26 mouse cellular contexts compared by ENCODE assay signal in the genomic region with DNA sequence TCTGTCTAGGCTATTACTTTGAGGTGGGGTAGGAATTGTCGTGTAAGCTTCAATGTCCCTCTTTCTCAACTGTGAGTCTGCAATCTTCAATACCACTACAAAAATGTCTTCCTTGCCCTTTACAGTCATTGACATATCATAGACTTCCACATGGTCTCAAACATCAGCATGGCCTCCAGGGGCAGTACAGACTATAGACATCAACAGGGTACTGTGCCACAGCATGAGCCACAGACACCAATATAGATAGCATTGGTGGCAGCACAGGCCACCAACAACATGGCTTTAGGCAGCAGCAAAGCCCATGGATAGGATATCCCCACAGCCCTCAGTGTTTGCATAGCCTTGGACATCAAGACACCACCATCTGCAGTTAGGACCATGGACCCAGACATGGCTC. TPM values are rescaled to one million over a fixed set of nuclear protein-coding genes. Genes with fewer than 3 reads are reported as not detected.
DNase-seq lines count a peak whose midpoint lies in the region; ATAC-seq and TF ChIP-seq lines count a peak whose summit lies in the region.
"Had no signal": no experiment of that assay in that cellular context is flagged by ENCODE, and none has a peak within 500 bp of the region (broad histone marks: within the 10 kb centered on the region; RNA-seq: fewer than 3 reads in every experiment).

No protein-coding gene starts in this region.

- H3K9me3 ChIP-seq in intestine, postnatal 0 days (ENCODE audit: control insufficient read depth), result no peaks in the 10 kb centered on the region
- no peaks in the 10 kb centered on the region for H3K9me3 ChIP-seq in intestine, embryonic 15.5 days
- no peaks in the 10 kb centered on the region for H3K9me3 ChIP-seq in liver, embryonic 13.5 days (replicated peaks)
- H3K9me3 ChIP-seq in liver, embryonic 12.5 days (replicated peaks), result no peaks in the 10 kb centered on the region
- H3K9me3 ChIP-seq: forebrain, embryonic 12.5 days; G1E; heart, embryonic 15.5 days; hindbrain, embryonic 13.5 days had no signal

- DNase-seq in liver, embryonic 13.5 days, result no peak
- DNase-seq in ovary, postnatal 36 days (ENCODE audit: low spot score), result no peak
- DNase-seq: adrenal gland, postnatal 14 days; forebrain, postnatal 0 days; kidney, adult 11 months; lung, embryonic 14.5 days; midbrain, embryonic 14.5 days; right cerebral cortex, adult 18-20 months; spleen, adult 18-20 months; thymus, adult 2 months; thymus, postnatal 36 days had no signal

- 81% methylated on average over 1 of the region's 1 CpGs for WGBS in intestine, postnatal 0 days
- WGBS in intestine, embryonic 15.5 days, result 88% methylated on average over 1 of the region's 1 CpGs
- 59% methylated on average over 1 of the region's 1 CpGs for WGBS in liver, embryonic 13.5 days (ENCODE audit: insufficient replicate concordance)
- WGBS in liver, embryonic 12.5 days (ENCODE audit: insufficient replicate concordance), result 62% methylated on average over 1 of the region's 1 CpGs

- no peaks in the 10 kb centered on the region for H3K27me3 ChIP-seq in intestine, postnatal 0 days (replicated peaks; ENCODE audit: control insufficient read depth, insufficient read depth, low read length)
- no peaks in the 10 kb centered on the region for H3K27me3 ChIP-seq in intestine, embryonic 15.5 days (replicated peaks)
- H3K27me3 ChIP-seq in liver, embryonic 13.5 days, result no peaks in the 10 kb centered on the region
- no peaks in the 10 kb centered on the region for H3K27me3 ChIP-seq in liver, embryonic 12.5 days (replicated peaks)
- H3K27me3 ChIP-seq: forebrain, embryonic 12.5 days; heart, embryonic 15.5 days; hindbrain, embryonic 13.5 days; Patski had no signal

- no peak for ATAC-seq in intestine, postnatal 0 days
- no peak for ATAC-seq in intestine, embryonic 15.5 days
- ATAC-seq in liver, embryonic 13.5 days (ENCODE audit: low read depth), result peak; percentile 43; the same call in 1 of the 2 replicates
- ATAC-seq in liver, embryonic 12.5 days, result no peak
- ATAC-seq in common myeloid progenitor, adult 5-6 weeks (replicated peaks; ENCODE audit: low read depth, poor library complexity, severe bottlenecking), result peak; percentile 71
- ATAC-seq in megakaryocyte-erythroid progenitor cell, adult 5-6 weeks (replicated peaks; ENCODE audit: low FRiP score, low TSS enrichment, poor library complexity, severe bottlenecking), result peak; percentile 87
- ATAC-seq: forebrain, postnatal 0 days; Patski had no signal

- H3K36me3 ChIP-seq in intestine, postnatal 0 days (ENCODE audit: control insufficient read depth, insufficient read depth), result no peaks in the 10 kb centered on the region
- H3K36me3 ChIP-seq in intestine, embryonic 15.5 days, result no peaks in the 10 kb centered on the region
- H3K36me3 ChIP-seq in liver, embryonic 13.5 days, result no peaks in the 10 kb centered on the region
- H3K36me3 ChIP-seq in liver, embryonic 12.5 days, result no peaks in the 10 kb centered on the region
- H3K36me3 ChIP-seq: forebrain, embryonic 12.5 days; G1E; heart, embryonic 15.5 days; hindbrain, embryonic 13.5 days had no signal

- TF ChIP-seq CTCF in intestine, postnatal 0 days (IDR thresholded peaks at IDR 0.05; ENCODE audit: low read depth), result peak; percentile 42

- no peak overlapping the region for H3K27ac ChIP-seq in intestine, postnatal 0 days (ENCODE audit: low read depth, low read length)
- no peak overlapping the region for H3K27ac ChIP-seq in intestine, embryonic 15.5 days
- H3K27ac ChIP-seq in liver, embryonic 13.5 days, result no peak overlapping the region
- no peak overlapping the region for H3K27ac ChIP-seq in liver, embryonic 12.5 days
- H3K27ac ChIP-seq: forebrain, embryonic 12.5 days; heart, embryonic 15.5 days; hindbrain, embryonic 13.5 days; kidney, postnatal 0 days; stomach, postnatal 0 days had no signal

- H3K4me1 ChIP-seq in intestine, postnatal 0 days (replicated peaks; ENCODE audit: control insufficient read depth, insufficient read depth, low read length), result no peaks in the 10 kb centered on the region
- H3K4me1 ChIP-seq in intestine, embryonic 15.5 days (replicated peaks), result no peaks in the 10 kb centered on the region
- H3K4me1 ChIP-seq in liver, embryonic 13.5 days (replicated peaks), result 0 out of 2 replicates have a peak, but pooled peaks cover 3% of the 10 kb centered on the region
- H3K4me1 ChIP-seq in liver, embryonic 12.5 days, result no peaks in the 10 kb centered on the region
- H3K4me1 ChIP-seq: forebrain, embryonic 12.5 days; heart, embryonic 15.5 days; hindbrain, embryonic 13.5 days had no signal

- no peak overlapping the region for H3K9ac ChIP-seq in intestine, postnatal 0 days (ENCODE audit: low read depth, low read length)
- H3K9ac ChIP-seq in intestine, embryonic 15.5 days, result no peak overlapping the region
- no peak overlapping the region for H3K9ac ChIP-seq in liver, embryonic 13.5 days
- no peak overlapping the region for H3K9ac ChIP-seq in liver, embryonic 12.5 days
- H3K9ac ChIP-seq: forebrain, embryonic 12.5 days; forebrain, postnatal 0 days; heart, embryonic 15.5 days; hindbrain, embryonic 13.5 days; lung, embryonic 14.5 days had no signal

- no peak overlapping the region for H3K4me3 ChIP-seq in intestine, postnatal 0 days (ENCODE audit: low read depth, low read length)
- H3K4me3 ChIP-seq in intestine, embryonic 15.5 days (replicated peaks), result no peak overlapping the region
- H3K4me3 ChIP-seq in liver, embryonic 13.5 days (replicated peaks), result no peak overlapping the region
- no peak overlapping the region for H3K4me3 ChIP-seq in liver, embryonic 12.5 days
- H3K4me3 ChIP-seq: forebrain, embryonic 12.5 days; heart, embryonic 15.5 days; hindbrain, embryonic 13.5 days had no signal

- no peak overlapping the region for H3K4me2 ChIP-seq in intestine, postnatal 0 days (replicated peaks; ENCODE audit: low read depth)
- H3K4me2 ChIP-seq in intestine, embryonic 15.5 days (replicated peaks), result no peak overlapping the region
- no peak overlapping the region for H3K4me2 ChIP-seq in liver, embryonic 13.5 days
- no peak overlapping the region for H3K4me2 ChIP-seq in liver, embryonic 12.5 days
- H3K4me2 ChIP-seq: forebrain, embryonic 12.5 days; heart, embryonic 15.5 days; hindbrain, embryonic 13.5 days; lung, embryonic 14.5 days had no signal

RNA-seq across cellular contexts. Expression of a gene that starts 12.2 kb away (rescaled TPM):
- polyA plus RNA-seq in intestine, postnatal 0 days (2015; fragmentation: Nextera tagmentation; extraction: Ambion mirVana), result 0.67 and 1.0 TPM in 2 replicates
- 1.2 and 1.8 TPM in 2 replicates for polyA plus RNA-seq in intestine, embryonic 15.5 days (2015; fragmentation: Nextera tagmentation; extraction: Ambion mirVana)
- 0.87 and 0.89 TPM in 2 replicates for polyA plus RNA-seq in liver, embryonic 13.5 days (2015; fragmentation: Nextera tagmentation; extraction: Ambion mirVana)
- 0.93 and 2.6 TPM in 2 replicates for polyA plus RNA-seq in liver, embryonic 12.5 days (2016; fragmentation: Nextera tagmentation; extraction: Ambion mirVana)
- total RNA-seq in common myeloid progenitor, adult 5-6 weeks (2017), result 2.7 and 10.2 TPM in 2 replicates
- 6.0 and 15.0 TPM in 2 replicates for total RNA-seq in megakaryocyte-erythroid progenitor cell, adult 5-6 weeks (2014; fragmentation: Nextera tagmentation)
- 9.9 and 32.2 TPM in 2 replicates for total RNA-seq in megakaryocyte-erythroid progenitor cell, adult 5-6 weeks (2017)
- polyA plus RNA-seq: G1E had no signal

RNA-seq across cellular contexts. Expression of a gene that starts 12.4 kb away (rescaled TPM):
- 0.97 and 1.0 TPM in 2 replicates for polyA plus RNA-seq in intestine, postnatal 0 days (2015; fragmentation: Nextera tagmentation; extraction: Ambion mirVana)
- polyA plus RNA-seq in intestine, embryonic 15.5 days (2015; fragmentation: Nextera tagmentation; extraction: Ambion mirVana), result 1.7 TPM in 2 replicates
- 1.2 and 1.5 TPM in 2 replicates for polyA plus RNA-seq in liver, embryonic 13.5 days (2015; fragmentation: Nextera tagmentation; extraction: Ambion mirVana)
- 1.7 and 1.8 TPM in 2 replicates for polyA plus RNA-seq in liver, embryonic 12.5 days (2016; fragmentation: Nextera tagmentation; extraction: Ambion mirVana)
- 1.2 and 7.0 TPM in 2 replicates for total RNA-seq in common myeloid progenitor, adult 5-6 weeks (2017)
- 4.6 and 4.9 TPM in 2 replicates for total RNA-seq in megakaryocyte-erythroid progenitor cell, adult 5-6 weeks (2014; fragmentation: Nextera tagmentation)
- total RNA-seq in megakaryocyte-erythroid progenitor cell, adult 5-6 weeks (2017), result 3.5 and 9.0 TPM in 2 replicates
- total RNA-seq: neutrophil, adult 5-6 weeks had no signal
- polyA plus RNA-seq: G1E had no signal

RNA-seq across cellular contexts. Expression of a gene that starts 36.1 kb away (rescaled TPM):
- 367 and 375 TPM in 2 replicates for polyA plus RNA-seq in intestine, postnatal 0 days (2015; fragmentation: Nextera tagmentation; extraction: Ambion mirVana)
- 203 and 231 TPM in 2 replicates for polyA plus RNA-seq in intestine, embryonic 15.5 days (2015; fragmentation: Nextera tagmentation; extraction: Ambion mirVana)
- 147 and 158 TPM in 2 replicates for polyA plus RNA-seq in liver, embryonic 13.5 days (2015; fragmentation: Nextera tagmentation; extraction: Ambion mirVana)
- polyA plus RNA-seq in liver, embryonic 12.5 days (2016; fragmentation: Nextera tagmentation; extraction: Ambion mirVana), result 193 and 203 TPM in 2 replicates
- 174 and 177 TPM in 2 replicates for total RNA-seq in common myeloid progenitor, adult 5-6 weeks (2017)
- 172 and 266 TPM in 2 replicates for total RNA-seq in megakaryocyte-erythroid progenitor cell, adult 5-6 weeks (2014; fragmentation: Nextera tagmentation)
- total RNA-seq in megakaryocyte-erythroid progenitor cell, adult 5-6 weeks (2017), result 189 and 198 TPM in 2 replicates

RNA-seq across cellular contexts. Expression of a gene that starts 43.0 kb away (rescaled TPM):
- 0.07 TPM in 1 of 2 replicates, not detected in the other for polyA plus RNA-seq in intestine, postnatal 0 days (2015; fragmentation: Nextera tagmentation; extraction: Ambion mirVana)
- 0.14 TPM in 2 replicates for polyA plus RNA-seq in intestine, embryonic 15.5 days (2015; fragmentation: Nextera tagmentation; extraction: Ambion mirVana)
- 0.05 TPM in 1 of 2 replicates, not detected in the other for polyA plus RNA-seq in liver, embryonic 13.5 days (2015; fragmentation: Nextera tagmentation; extraction: Ambion mirVana)
- 0.20 TPM in 1 of 2 replicates, not detected in the other for polyA plus RNA-seq in liver, embryonic 12.5 days (2016; fragmentation: Nextera tagmentation; extraction: Ambion mirVana)
- total RNA-seq in common myeloid progenitor, adult 5-6 weeks (2017), result 0.59 and 0.63 TPM in 2 replicates
- total RNA-seq in megakaryocyte-erythroid progenitor cell, adult 5-6 weeks (2014; fragmentation: Nextera tagmentation), result 0.62 and 1.5 TPM in 2 replicates
- 0.23 and 0.57 TPM in 2 replicates for total RNA-seq in megakaryocyte-erythroid progenitor cell, adult 5-6 weeks (2017)
- polyA plus RNA-seq: G1E; large intestine, adult 2 months; neural tube, embryonic 11.5 days had no signal

Comparison
In these comparisons a context has a peak if more than half of its experiments do, and no peak if none do; other contexts are left out.
1. ATAC-seq: peak in liver, embryonic 13.5 days (single experiment), common myeloid progenitor, adult 5-6 weeks (single experiment) and megakaryocyte-erythroid progenitor cell, adult 5-6 weeks (single experiment); none in intestine, postnatal 0 days (single experiment), intestine, embryonic 15.5 days (single experiment) and liver, embryonic 12.5 days (single experiment).